Comparison of ENCODE assay signal across 8 mouse cellular contexts in the genomic region with DNA sequence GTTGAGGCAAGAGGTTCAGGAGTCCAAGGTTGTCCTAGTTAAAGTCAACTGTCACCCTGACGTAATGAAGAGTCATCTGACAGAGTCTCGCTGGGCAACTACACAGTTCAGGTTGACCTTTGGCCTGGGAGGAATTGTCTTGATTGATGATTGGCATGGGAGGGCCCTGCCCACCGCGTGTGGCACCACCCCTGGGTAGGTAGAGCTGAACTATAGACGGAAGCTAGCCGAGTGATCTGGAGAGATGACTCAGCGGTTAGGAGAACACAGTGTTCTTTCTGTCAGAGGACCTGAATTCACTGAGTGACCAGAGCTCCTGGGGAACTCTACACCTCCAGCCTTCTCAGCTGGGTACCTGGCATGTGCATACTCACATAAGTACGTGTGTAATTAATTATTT. TPM values are rescaled to one million over a fixed set of nuclear protein-coding genes. Genes with fewer than 3 reads are reported as not detected.
DNase-seq lines count a peak whose midpoint lies in the region; ATAC-seq and TF ChIP-seq lines count a peak whose summit lies in the region.
"Had no signal": no experiment of that assay in that cellular context is flagged by ENCODE, and none has a peak within 500 bp of the region (broad histone marks: within the 10 kb centered on the region; RNA-seq: fewer than 3 reads in every experiment).

No protein-coding gene starts in this region.

- peak overlapping the region; percentile 75 for H3K9ac ChIP-seq in ES-E14 (ENCODE audit: insufficient read depth, low read depth, low read length, poor library complexity, severe bottlenecking)
- H3K9ac ChIP-seq: forebrain, embryonic 12.5 days had no signal

- ATAC-seq in inflammation-experienced regulatory T-cells, adult 6 months, result no peak

- WGBS in macrophage (ENCODE audit: missing documents), result 40% methylated on average over 8 of the region's 8 CpGs

- H3K27ac ChIP-seq in ES-E14 (ENCODE audit: insufficient read depth, low read depth, low read length, poor library complexity, severe bottlenecking) (peak overlapping the region; percentile 82), macrophage (peak overlapping the region; percentile 34)
- H3K27ac ChIP-seq: forebrain, embryonic 12.5 days had no signal

- H3K4me3 ChIP-seq in ES-E14 (ENCODE audit: insufficient read depth in 1 of 2, low read depth in 1 of 2, low read length in 2 of 2, poor library complexity in 1 of 2, severe bottlenecking in 1 of 2) (peak overlapping the region; percentile 10 to 30; a peak in 3 of 4 replicates), macrophage (ENCODE audit: inconsistent target) (no peak overlapping the region)
- H3K4me3 ChIP-seq: forebrain, embryonic 12.5 days had no signal

- no peaks in the 10 kb centered on the region for H3K9me3 ChIP-seq in ES-E14 (ENCODE audit: control insufficient read depth, insufficient read depth, low read depth, low read length)
- H3K9me3 ChIP-seq: forebrain, embryonic 12.5 days had no signal

- peaks cover 5 to 35% of the 10 kb centered on the region in 2 experiments; a peak in 3 of 4 replicates for H3K4me1 ChIP-seq in ES-E14 (ENCODE audit: control insufficient read depth in 2 of 2, insufficient read depth in 2 of 2, low read length in 2 of 2, poor library complexity in 1 of 2)

- no peak for DNase-seq in ES-E14 (ENCODE audit: low read depth, low spot score)
- DNase-seq in adrenal gland, postnatal 36 days, result peak; percentile 82 to 85
- peak; percentile 92 for DNase-seq in kidney, postnatal 14 days
- no peak for DNase-seq in T-cell, adult 2 months (ENCODE audit: low spot score)
- no peak for DNase-seq in gastrocnemius, postnatal 14 days

- intact Hi-C loops in gastrocnemius, postnatal 14 days (cut with DNase I; ENCODE audit: low total_unique reads), result no loop called here

- in situ Hi-C loops in ES-E14 (cut with MboI; ENCODE audit: low sequenced_read_pairs in 2 of 2, unreplicated experiment in 2 of 2), result loop anchor here in 1 of 2 experiments (25.0 kb wide), 1 partner anchor 324 kb away; the partner anchor contains the start of genes Hpdl, Mutyh and Toe1

- H3K79me2 ChIP-seq in macrophage (ENCODE audit: inconsistent target), result peaks cover 9% of the 10 kb centered on the region; the same call in 1 of the 2 replicates

- peaks cover 7% of the 10 kb centered on the region for H3K36me3 ChIP-seq in ES-E14 (ENCODE audit: control insufficient read depth, insufficient read depth, low read length, poor library complexity, severe bottlenecking)
- no peaks in the 10 kb centered on the region for H3K36me3 ChIP-seq in macrophage (ENCODE audit: inconsistent target)
- H3K36me3 ChIP-seq: forebrain, embryonic 12.5 days had no signal

TF ChIP-seq in ES-E14, 5 proteins besides CTCF, POLR2A, EP300 and RAD21:
- TF ChIP-seq HCFC1 (IDR thresholded peaks at IDR 0.05; ENCODE audit: borderline replicate concordance, insufficient read depth, low read length) (no peak), MAFK (IDR thresholded peaks at IDR 0.05; ENCODE audit: insufficient read depth, low read depth, low read length) (peak; percentile 88)
TF ChIP-seq in ES-E14: peak in this region for 1.

RNA-seq across cellular contexts. Expression of gene Plk3, which starts 2.3 kb away (rescaled TPM):
- total RNA-seq in ES-E14 (2012; rRNA removed), result 26.7 and 28.3 TPM in 2 replicates
- total RNA-seq in adrenal gland, postnatal 36 days (2021), result 10 to 100 TPM; 12.8 to 44.6 TPM
- 10 to 100 TPM in 6 of 26 experiments, 1 to 10 TPM in 19, under 1 TPM in 1; 0.67 to 21.3 (median 6.8) TPM for total RNA-seq in macrophage (2018; cell fraction: chromatin; rRNA removed)
- 1 to 10 TPM in 25 of 26 experiments, under 1 TPM in 1; 0.48 to 6.3 (median 2.9) TPM for total RNA-seq in macrophage (2018; cell fraction: cytosol; rRNA removed)
- 10 to 100 TPM in 9 of 26 experiments, 1 to 10 TPM in 17; 2.6 to 33.1 (median 6.9) TPM for total RNA-seq in macrophage (2018; cell fraction: nucleus; rRNA removed)
- polyA plus RNA-seq in macrophage (2018), result 1.5 to 7.7 TPM (median 2.0 TPM) in 3 replicates
- 10 to 100 TPM; 13.4 to 19.8 (median 18.8) TPM for polyA plus RNA-seq in inflammation-experienced regulatory T-cells, adult 6 months (2017; shearing (Covaris generic))
- total RNA-seq in gastrocnemius, postnatal 14 days (2021), result under 1 TPM; 0.91 to 0.96 TPM

RNA-seq across cellular contexts. Expression of gene Tctex1d4, which starts 9.4 kb away (rescaled TPM):
- total RNA-seq in ES-E14 (2012; rRNA removed), result 0.49 and 1.2 TPM in 2 replicates
- total RNA-seq in adrenal gland, postnatal 36 days (2021), result not detected
- 1 to 10 TPM in 17 of 26 experiments, not detected in 9; 1.3 to 7.4 (median 2.8) TPM for total RNA-seq in macrophage (2018; cell fraction: chromatin; rRNA removed)
- total RNA-seq in macrophage (2018; cell fraction: cytosol; rRNA removed), result 1 to 10 TPM in 22 of 26 experiments, under 1 TPM in 4; 0.42 to 4.0 (median 2.2) TPM
- 10 to 100 TPM in 1 of 26 experiments, 1 to 10 TPM in 17, not detected in 8; 1.2 to 10.0 (median 2.9) TPM for total RNA-seq in macrophage (2018; cell fraction: nucleus; rRNA removed)
- polyA plus RNA-seq in macrophage (2018), result 0.68 to 2.6 TPM (median 0.93 TPM) in 3 replicates
- polyA plus RNA-seq in inflammation-experienced regulatory T-cells, adult 6 months (2017; shearing (Covaris generic)), result 1 to 10 TPM; 2.0 to 4.1 (median 3.1) TPM
- not detected for total RNA-seq in gastrocnemius, postnatal 14 days (2021)
- polyA plus RNA-seq: forebrain, embryonic 12.5 days had no signal

RNA-seq across cellular contexts. Expression of gene Btbd19, which starts 10.5 kb away (rescaled TPM):
- 51.2 and 87.1 TPM in 2 replicates for total RNA-seq in ES-E14 (2012; rRNA removed)
- total RNA-seq in adrenal gland, postnatal 36 days (2021), result 1 to 10 TPM; 7.0 to 7.9 TPM
- 10 to 100 TPM in 14 of 26 experiments, 1 to 10 TPM in 12; 1.6 to 22.6 (median 11.1) TPM for total RNA-seq in macrophage (2018; cell fraction: chromatin; rRNA removed)
- total RNA-seq in macrophage (2018; cell fraction: cytosol; rRNA removed), result 1 to 10 TPM; 1.5 to 6.9 (median 3.5) TPM
- 10 to 100 TPM in 11 of 26 experiments, 1 to 10 TPM in 15; 1.8 to 31.5 (median 8.8) TPM for total RNA-seq in macrophage (2018; cell fraction: nucleus; rRNA removed)
- polyA plus RNA-seq in macrophage (2018), result 1.5 to 11.4 TPM (median 1.9 TPM) in 3 replicates
- 10 to 100 TPM; 24.8 to 27.2 (median 25.0) TPM for polyA plus RNA-seq in inflammation-experienced regulatory T-cells, adult 6 months (2017; shearing (Covaris generic))
- 1 to 10 TPM; 3.3 to 3.6 TPM for total RNA-seq in gastrocnemius, postnatal 14 days (2021)

RNA-seq across cellular contexts. Expression of gene Rps8, which starts 20.0 kb away (rescaled TPM):
- 3,133 and 3,400 TPM in 2 replicates for total RNA-seq in ES-E14 (2012; rRNA removed)
- total RNA-seq in adrenal gland, postnatal 36 days (2021), result 1,000 to 10,000 TPM; 1,017 to 1,149 TPM
- 100 to 1,000 TPM in 3 of 26 experiments, 10 to 100 TPM in 23; 30.7 to 242 (median 63.9) TPM for total RNA-seq in macrophage (2018; cell fraction: chromatin; rRNA removed)
- total RNA-seq in macrophage (2018; cell fraction: cytosol; rRNA removed), result 1,000 to 10,000 TPM in 9 of 26 experiments, 100 to 1,000 TPM in 17; 488 to 1,366 (median 810) TPM
- 100 to 1,000 TPM in 24 of 26 experiments, 10 to 100 TPM in 2; 69.8 to 283 (median 141) TPM for total RNA-seq in macrophage (2018; cell fraction: nucleus; rRNA removed)
- polyA plus RNA-seq in macrophage (2018), result 353 to 1,289 TPM (median 973 TPM) in 3 replicates
- 100 to 1,000 TPM; 670 to 888 (median 878) TPM for polyA plus RNA-seq in inflammation-experienced regulatory T-cells, adult 6 months (2017; shearing (Covaris generic))
- 100 to 1,000 TPM; 786 to 929 TPM for total RNA-seq in gastrocnemius, postnatal 14 days (2021)

RNA-seq across cellular contexts. Expression of gene Ptch2, which starts 40.2 kb away (rescaled TPM):
- total RNA-seq in ES-E14 (2012; rRNA removed), result 28.2 and 80.0 TPM in 2 replicates
- total RNA-seq in adrenal gland, postnatal 36 days (2021), result 1 to 10 TPM; 3.5 to 4.5 TPM
- not detected for total RNA-seq in macrophage (2018; cell fraction: chromatin; rRNA removed)
- total RNA-seq in macrophage (2018; cell fraction: cytosol; rRNA removed), result not detected
- total RNA-seq in macrophage (2018; cell fraction: nucleus; rRNA removed), result not detected
- not detected in 3 replicates for polyA plus RNA-seq in macrophage (2018)
- under 1 TPM in 2 of 3 experiments, not detected in 1; 0.15 to 0.24 TPM for polyA plus RNA-seq in inflammation-experienced regulatory T-cells, adult 6 months (2017; shearing (Covaris generic))
- total RNA-seq in gastrocnemius, postnatal 14 days (2021), result 1 to 10 TPM; 3.8 to 5.9 TPM

Comparison
In these comparisons a context has a peak if more than half of its experiments do, and no peak if none do; other contexts are left out.
1. DNase-seq: peak in adrenal gland, postnatal 36 days (2 of 2) and kidney, postnatal 14 days (single experiment); none in ES-E14 (single experiment), T-cell, adult 2 months (single experiment) and gastrocnemius, postnatal 14 days (single experiment).
2. RNA of gene Plk3, which starts 2.3 kb away (total RNA-seq): 12.8 to 44.6 TPM in adrenal gland, postnatal 36 days and 26.7 to 28.3 TPM in ES-E14; 0.91 to 0.96 TPM in gastrocnemius, postnatal 14 days; every median in the first group is over 4 times any median in the second.